In the genomic region with DNA sequence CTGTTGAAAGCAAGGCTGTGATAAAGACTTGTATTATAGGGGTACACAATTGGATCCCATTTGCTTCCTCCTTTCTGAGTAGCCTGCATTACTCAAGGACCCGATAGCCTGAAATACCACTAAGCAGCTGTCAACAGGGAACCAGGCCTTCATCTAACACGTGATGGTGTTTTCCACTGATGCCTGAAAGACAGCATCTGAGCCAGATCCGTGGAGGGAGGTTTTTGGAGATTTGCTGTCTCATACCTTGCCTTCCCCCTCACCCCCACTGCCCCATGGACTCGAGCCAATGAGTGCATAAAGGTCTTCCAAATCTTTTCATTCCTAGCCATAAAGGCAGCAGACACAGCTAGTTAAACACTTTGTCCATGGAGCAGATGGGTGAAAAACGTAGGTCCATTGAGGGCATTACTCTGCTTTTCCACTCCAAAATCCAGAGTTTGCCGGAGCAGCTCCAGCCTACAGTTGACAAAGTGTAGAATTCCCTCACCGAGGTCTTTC, we compare ENCODE assay signal across 9 mouse cellular contexts. TPM values are rescaled to one million over a fixed set of nuclear protein-coding genes. Genes with fewer than 3 reads are reported as not detected.
DNase-seq lines count a peak whose midpoint lies in the region; ATAC-seq and TF ChIP-seq lines count a peak whose summit lies in the region.
"Had no signal": no experiment of that assay in that cellular context is flagged by ENCODE, and none has a peak within 500 bp of the region (broad histone marks: within the 10 kb centered on the region; RNA-seq: fewer than 3 reads in every experiment).

No protein-coding gene starts in this region.

- TF ChIP-seq RAD21 in MEL (IDR thresholded peaks at IDR 0.05; ENCODE audit: low read depth, low read length): no peak

- 42% methylated on average over 7 of the region's 7 CpGs for WGBS in intestine, embryonic 16.5 days
- WGBS in midbrain, embryonic 16.5 days: 40% methylated on average over 7 of the region's 7 CpGs

- H3K79me2 ChIP-seq in MEL (ENCODE audit: control insufficient read depth, insufficient read depth, low read length, poor library complexity): peaks cover 10% of the 10 kb centered on the region

- H3K4me1 ChIP-seq in MEL (ENCODE audit: control insufficient read depth in 1 of 2, insufficient read depth in 2 of 2, low read length in 2 of 2): peaks cover 0 to 25% of the 10 kb centered on the region in 2 experiments; a peak in 2 of 4 replicates
- H3K4me1 ChIP-seq in intestine, embryonic 16.5 days (ENCODE audit: control insufficient read depth, insufficient read depth, low read length): peaks cover 9% of the 10 kb centered on the region
- H3K4me1 ChIP-seq in midbrain, embryonic 16.5 days (ENCODE audit: control insufficient read depth, insufficient read depth, low read length): peaks cover 9% of the 10 kb centered on the region; the same call in 1 of the 2 replicates

- no peak for TF ChIP-seq EP300 in MEL (IDR thresholded peaks at IDR 0.05; ENCODE audit: low read depth in 1 of 2, low read length in 2 of 2)

- peaks cover 0 to 23% of the 10 kb centered on the region in 2 experiments; a peak in 2 of 4 replicates for H3K36me3 ChIP-seq in MEL (ENCODE audit: control insufficient read depth in 1 of 2, insufficient read depth in 2 of 2, low read length in 2 of 2)
- no peaks in the 10 kb centered on the region for H3K36me3 ChIP-seq in intestine, embryonic 16.5 days (ENCODE audit: control insufficient read depth, insufficient read depth, low read length)
- H3K36me3 ChIP-seq in midbrain, embryonic 16.5 days (ENCODE audit: control insufficient read depth, insufficient read depth, low read length): no peaks in the 10 kb centered on the region

- DNase-seq in gastrocnemius, adult 2 months: no peak
- no peak for DNase-seq in gastrocnemius, postnatal 14 days
- peak; percentile 92 for DNase-seq in MEL (ENCODE audit: low read depth, low spot score)
- no peak for DNase-seq in embryo, embryonic 10 days (ENCODE audit: low spot score)
- no peak for DNase-seq in right cerebral cortex, adult 2 months (ENCODE audit: low spot score in 2 of 2)

- H3K9ac ChIP-seq in MEL (ENCODE audit: control insufficient read depth, low read depth, low read length, poor library complexity, severe bottlenecking): peak overlapping the region; percentile 99
- H3K9ac ChIP-seq in intestine, embryonic 16.5 days (ENCODE audit: low read depth, low read length): peak overlapping the region; percentile 95; the same call in 1 of the 2 replicates
- H3K9ac ChIP-seq in midbrain, embryonic 16.5 days (ENCODE audit: low read depth, low read length): no peak overlapping the region

- no peaks in the 10 kb centered on the region for H3K27me3 ChIP-seq in MEL (ENCODE audit: control insufficient read depth in 1 of 2, insufficient read depth in 2 of 2, low read length in 2 of 2)
- H3K27me3 ChIP-seq in intestine, embryonic 16.5 days (replicated peaks; ENCODE audit: control insufficient read depth, insufficient read depth, low read length): no peaks in the 10 kb centered on the region
- H3K27me3 ChIP-seq in midbrain, embryonic 16.5 days (ENCODE audit: control insufficient read depth, insufficient read depth, low read depth, low read length): no peaks in the 10 kb centered on the region
- H3K27me3 ChIP-seq: Patski had no signal

- intact Hi-C loops in gastrocnemius, adult 2 months (cut with DNase I): no loop called here
- intact Hi-C loops in gastrocnemius, postnatal 14 days (cut with DNase I; ENCODE audit: low total_unique reads): no loop called here

- H3K4me2 ChIP-seq in intestine, embryonic 16.5 days (ENCODE audit: low read depth, low read length): peak overlapping the region; percentile 76
- H3K4me2 ChIP-seq in midbrain, embryonic 16.5 days (ENCODE audit: low read length): peak overlapping the region; percentile 85; the same call in 1 of the 2 replicates

- TF ChIP-seq CTCF in gastrocnemius, adult 2 months (IDR thresholded peaks at IDR 0.05): no peak
- no peak for TF ChIP-seq CTCF in MEL (IDR thresholded peaks at IDR 0.05 in 2 of 3, conservative IDR thresholded peaks at IDR 0.05 in 1 of 3; ENCODE audit: control insufficient read depth in 1 of 3, insufficient read depth in 1 of 3, low read depth in 2 of 3, low read length in 3 of 3, poor library complexity in 1 of 3, severe bottlenecking in 1 of 3)

- no peak for TF ChIP-seq POLR2A in MEL (IDR thresholded peaks at IDR 0.05; ENCODE audit: control insufficient read depth in 1 of 2, insufficient read depth in 1 of 2, low read depth in 1 of 2, low read length in 2 of 2, poor library complexity in 1 of 2)

- ATAC-seq in granulocyte monocyte progenitor cell, adult 5-6 weeks (replicated peaks; ENCODE audit: poor library complexity, severe bottlenecking): peak; percentile 26
- no peak for ATAC-seq in intestine, embryonic 16.5 days
- ATAC-seq in midbrain, embryonic 16.5 days: no peak

- H3K27ac ChIP-seq in gastrocnemius, adult 2 months: peak overlapping the region; percentile 99; the same call in 1 of the 2 replicates
- peak overlapping the region; percentile 79 for H3K27ac ChIP-seq in MEL (ENCODE audit: control insufficient read depth, low read depth, low read length)
- no peak overlapping the region for H3K27ac ChIP-seq in intestine, embryonic 16.5 days (ENCODE audit: low read length)
- no peak overlapping the region for H3K27ac ChIP-seq in midbrain, embryonic 16.5 days (ENCODE audit: low read length)

- no peaks in the 10 kb centered on the region for H3K9me3 ChIP-seq in MEL (replicated peaks; ENCODE audit: insufficient read depth, low read length)
- no peaks in the 10 kb centered on the region for H3K9me3 ChIP-seq in intestine, embryonic 16.5 days (ENCODE audit: control insufficient read depth, low read length)
- no peaks in the 10 kb centered on the region for H3K9me3 ChIP-seq in midbrain, embryonic 16.5 days (replicated peaks; ENCODE audit: control insufficient read depth, low read length, poor library complexity, severe bottlenecking)

- peak overlapping the region; percentile 84 for H3K4me3 ChIP-seq in gastrocnemius, adult 2 months
- peak overlapping the region; percentile 54 to 95 for H3K4me3 ChIP-seq in MEL (ENCODE audit: control insufficient read depth in 1 of 2, insufficient read depth in 1 of 2, low read depth in 2 of 2, low read length in 2 of 2)
- H3K4me3 ChIP-seq in intestine, embryonic 16.5 days (ENCODE audit: low read length): peak overlapping the region; percentile 77
- H3K4me3 ChIP-seq in midbrain, embryonic 16.5 days (ENCODE audit: low read depth, low read length): no peak overlapping the region

TF ChIP-seq in MEL, 35 proteins besides CTCF, POLR2A, EP300 and RAD21:
- TF ChIP-seq POLR2AphosphoS5 (IDR thresholded peaks at IDR 0.05; ENCODE audit: borderline replicate concordance, low read depth, low read length): no peak
- no peak for TF ChIP-seq USF2 (IDR thresholded peaks at IDR 0.05; ENCODE audit: borderline replicate concordance in 1 of 2, insufficient read depth in 1 of 2, low read depth in 1 of 2, low read length in 2 of 2)
- TF ChIP-seq NRF1 (IDR thresholded peaks at IDR 0.05; ENCODE audit: insufficient read depth, low read depth, low read length, poor library complexity, severe bottlenecking): no peak
- TF ChIP-seq TBP (IDR thresholded peaks at IDR 0.05; ENCODE audit: low read depth, low read length): 0 out of 2 replicates have a peak, but pooled peaks have one; percentile 42
- peak; percentile 58 for TF ChIP-seq TAL1 (IDR thresholded peaks at IDR 0.05; ENCODE audit: low read length)
- peak; percentile 54 for TF ChIP-seq GATA1 (IDR thresholded peaks at IDR 0.05; ENCODE audit: low read depth, low read length)

RNA-seq across cellular contexts. Expression of a gene that starts 0.8 kb away (rescaled TPM):
- total RNA-seq in gastrocnemius, adult 2 months (2021): 1 to 10 TPM; 3.0 to 3.9 TPM
- 1 to 10 TPM; 5.3 to 7.7 TPM for total RNA-seq in gastrocnemius, postnatal 14 days (2021)
- total RNA-seq in MEL (2012; rRNA removed): 17.0 and 18.3 TPM in 2 replicates
- polyA plus RNA-seq in MEL (2012; ENCODE audit: insufficient read depth in 1 of 2, insufficient read length in 2 of 2, low read depth in 1 of 2, low replicate concordance in 2 of 2, missing spikeins in 1 of 2): 10 to 100 TPM in 1 of 2 experiments, not detected in 1; 33.2 TPM
- total RNA-seq in granulocyte monocyte progenitor cell, adult 5-6 weeks (2014; fragmentation: Nextera tagmentation): 36.0 and 38.7 TPM in 2 replicates
- total RNA-seq in granulocyte monocyte progenitor cell, adult 5-6 weeks (2017): 34.8 and 40.6 TPM in 2 replicates
- 40.8 and 43.0 TPM in 2 replicates for polyA plus RNA-seq in intestine, embryonic 16.5 days (2015; fragmentation: Nextera tagmentation; extraction: Ambion mirVana)
- polyA plus RNA-seq in midbrain, embryonic 16.5 days (2015; fragmentation: Nextera tagmentation; extraction: Ambion mirVana): 17.3 and 17.5 TPM in 2 replicates

RNA-seq across cellular contexts. Expression of a gene that starts 44.5 kb away (rescaled TPM):
- 10 to 100 TPM; 15.2 TPM for total RNA-seq in gastrocnemius, adult 2 months (2021)
- 10 to 100 TPM; 20.7 to 22.8 TPM for total RNA-seq in gastrocnemius, postnatal 14 days (2021)
- total RNA-seq in MEL (2012; rRNA removed): 73.0 and 77.7 TPM in 2 replicates
- polyA plus RNA-seq in MEL (2012; ENCODE audit: insufficient read depth in 1 of 2, insufficient read length in 2 of 2, low read depth in 1 of 2, low replicate concordance in 2 of 2, missing spikeins in 1 of 2): 100 to 1,000 TPM in 1 of 2 experiments, 10 to 100 TPM in 1; 66.5 to 154 TPM
- 98.5 and 105 TPM in 2 replicates for total RNA-seq in granulocyte monocyte progenitor cell, adult 5-6 weeks (2014; fragmentation: Nextera tagmentation)
- total RNA-seq in granulocyte monocyte progenitor cell, adult 5-6 weeks (2017): 133 and 147 TPM in 2 replicates
- 58.8 and 60.5 TPM in 2 replicates for polyA plus RNA-seq in intestine, embryonic 16.5 days (2015; fragmentation: Nextera tagmentation; extraction: Ambion mirVana)
- polyA plus RNA-seq in midbrain, embryonic 16.5 days (2015; fragmentation: Nextera tagmentation; extraction: Ambion mirVana): 35.6 and 36.3 TPM in 2 replicates

Comparison
In these comparisons a context has a peak if more than half of its experiments do, and no peak if none do; other contexts are left out.
1. H3K27ac ChIP-seq: peak in gastrocnemius, adult 2 months (single experiment) and MEL (single experiment); none in intestine, embryonic 16.5 days (single experiment) and midbrain, embryonic 16.5 days (single experiment).